Mouse (Mus musculus) naive thymus-derived CD4-positive, alpha-beta T cell, adult 5 months (primary cell): ENCODE results near the gene Mbnl2. TPM values are rescaled to one million over a fixed set of nuclear protein-coding genes. Genes with fewer than 3 reads are reported as not detected.

Source experiments
- polyA plus RNA-seq: library from polyadenylated mRNA; unstranded; fragments of 100-300 nt; shearing (Covaris generic); gene quantifications from one replicate; pipeline ENCODE4 v1.2.1, GENCODE M21; 2017

Gene Mbnl2
- polyA plus RNA-seq, result 70.1 TPM

GRCm38 (mm10) chr14:120275246-120276238 is at the start of gene Mbnl2:
Mbnl2 (plus strand) TSS chr14:120275669.

GRCm38 (mm10) chr14:120477982-120478568 is 202.6 kb downstream of the Mbnl2 start, which contains the start of gene Rap2a:
Rap2a (plus strand) TSS chr14:120478444.

Other genes starting within 250 kb of the Mbnl2 start
- gene Oxgr1, start 233.2 kb upstream of the Mbnl2 start, polyA plus RNA-seq, result not detected
- gene Rap2a, start 202.8 kb downstream of the Mbnl2 start, polyA plus RNA-seq, result 2.3 TPM